In genomic region chr7:45166950-45167401, GRCm38 (mm10) we compare ENCODE assay signal across 20 mouse cellular contexts. TPM values are rescaled to one million over a fixed set of nuclear protein-coding genes. Genes with fewer than 3 reads are reported as not detected.
A peak's percentile ranks its signal among the peaks of the same experiment; 100 is the strongest.
DNase-seq lines count a peak whose midpoint lies in the region; ATAC-seq and TF ChIP-seq lines count a peak whose summit lies in the region.
"Had no signal": no experiment of that assay in that cellular context is flagged by ENCODE, and none has a peak within 500 bp of the region (broad histone marks: within the 10 kb centered on the region; RNA-seq: fewer than 3 reads in every experiment).

No protein-coding gene starts in this region.

- 0 out of 2 replicates have a peak, but pooled peaks cover 2% of the 10 kb centered on the region for H3K36me3 ChIP-seq in forebrain, embryonic 10.5 days (replicated peaks)
- H3K36me3 ChIP-seq in midbrain, embryonic 13.5 days: no peaks in the 10 kb centered on the region
- H3K36me3 ChIP-seq in intestine, embryonic 16.5 days (ENCODE audit: control insufficient read depth, insufficient read depth, low read length): no peaks in the 10 kb centered on the region
- H3K36me3 ChIP-seq: limb, embryonic 15.5 days; neural tube, embryonic 12.5 days had no signal

- H3K27me3 ChIP-seq in cerebellum, adult 2 months (ENCODE audit: control insufficient read depth, insufficient read depth, low read length): no peaks in the 10 kb centered on the region
- H3K27me3 ChIP-seq in forebrain, embryonic 10.5 days (ENCODE audit: poor library complexity, severe bottlenecking): peaks cover 99% of the 10 kb centered on the region
- H3K27me3 ChIP-seq in midbrain, embryonic 13.5 days: peaks cover 90% of the 10 kb centered on the region
- H3K27me3 ChIP-seq in intestine, embryonic 16.5 days (replicated peaks; ENCODE audit: control insufficient read depth, insufficient read depth, low read length): peaks cover 68% of the 10 kb centered on the region

- TF ChIP-seq POLR2A in cerebellum, adult 2 months (IDR thresholded peaks at IDR 0.05; ENCODE audit: borderline replicate concordance, insufficient read depth, low read length): peak; percentile 30; the same call in 1 of the 2 replicates

- no peak overlapping the region for H3K9ac ChIP-seq in midbrain, embryonic 13.5 days (replicated peaks)
- H3K9ac ChIP-seq in intestine, embryonic 16.5 days (ENCODE audit: low read depth, low read length): no peak overlapping the region
- H3K9ac ChIP-seq: limb, embryonic 15.5 days; neural tube, embryonic 12.5 days had no signal

- no peak for TF ChIP-seq CTCF in left cerebral cortex, adult 2 months (IDR thresholded peaks at IDR 0.05)
- TF ChIP-seq CTCF in cerebellum, adult 2 months (IDR thresholded peaks at IDR 0.05; ENCODE audit: borderline replicate concordance, insufficient read depth, low read depth, low read length): no peak

- WGBS in cerebellum, adult 2 months: 8% methylated on average over 10 of the region's 10 CpGs
- WGBS in forebrain, embryonic 10.5 days: 20% methylated on average over 10 of the region's 10 CpGs
- WGBS in midbrain, embryonic 13.5 days: 20% methylated on average over 10 of the region's 10 CpGs
- 21% methylated on average over 8 of the region's 10 CpGs for whole genome bisulfite sequencing in intestine, embryonic 16.5 days

- H3K4me3 ChIP-seq in left cerebral cortex, adult 2 months: peak overlapping the region; percentile 69
- peak overlapping the region; percentile 79 for H3K4me3 ChIP-seq in cerebellum, adult 2 months (replicated peaks; ENCODE audit: insufficient read depth, low read depth, low read length)
- peak overlapping the region; percentile 5; the same call in 1 of the 2 replicates for H3K4me3 ChIP-seq in forebrain, embryonic 10.5 days
- no peak overlapping the region for H3K4me3 ChIP-seq in midbrain, embryonic 13.5 days (replicated peaks)
- no peak overlapping the region for H3K4me3 ChIP-seq in intestine, embryonic 16.5 days (ENCODE audit: low read length)
- H3K4me3 ChIP-seq: limb, embryonic 15.5 days; neural tube, embryonic 12.5 days had no signal

- ATAC-seq in midbrain, embryonic 13.5 days: no peak
- ATAC-seq in intestine, embryonic 16.5 days: no peak

- peaks cover 26% of the 10 kb centered on the region for H3K4me1 ChIP-seq in cerebellum, adult 2 months (ENCODE audit: control insufficient read depth, insufficient read depth, low read length)
- H3K4me1 ChIP-seq in forebrain, embryonic 10.5 days: peaks cover 34% of the 10 kb centered on the region
- H3K4me1 ChIP-seq in midbrain, embryonic 13.5 days (replicated peaks): peaks cover 34% of the 10 kb centered on the region
- peaks cover 7% of the 10 kb centered on the region for H3K4me1 ChIP-seq in intestine, embryonic 16.5 days (ENCODE audit: control insufficient read depth, insufficient read depth, low read length)

- peak overlapping the region; percentile 96 for H3K27ac ChIP-seq in left cerebral cortex, adult 2 months
- H3K27ac ChIP-seq in cerebellum, adult 2 months (ENCODE audit: insufficient read depth, low read length): peak overlapping the region; percentile 93
- no peak overlapping the region for H3K27ac ChIP-seq in forebrain, embryonic 10.5 days
- H3K27ac ChIP-seq in midbrain, embryonic 13.5 days: no peak overlapping the region
- H3K27ac ChIP-seq in intestine, embryonic 16.5 days (ENCODE audit: low read length): no peak overlapping the region
- H3K27ac ChIP-seq: kidney, postnatal 0 days; limb, embryonic 15.5 days; neural tube, embryonic 12.5 days had no signal

- H3K9me3 ChIP-seq in forebrain, embryonic 10.5 days: peaks cover 29% of the 10 kb centered on the region
- H3K9me3 ChIP-seq in midbrain, embryonic 13.5 days: peaks cover 6% of the 10 kb centered on the region; the same call in 1 of the 2 replicates
- H3K9me3 ChIP-seq in intestine, embryonic 16.5 days (ENCODE audit: control insufficient read depth, low read length): peaks cover 19% of the 10 kb centered on the region

- intact Hi-C loops in left cerebral cortex, adult 2 months (cut with DNase I): loop anchor here (1.0 kb wide), 1 partner anchor 84 kb away; no protein-coding TSS in a partner anchor
- intact Hi-C loops in left cerebral cortex, postnatal 4 days (cut with DNase I): no loop called here

- DNase-seq in left cerebral cortex, adult 2 months (ENCODE audit: extremely low spot score in 1 of 2, low spot score in 2 of 2): peak in 1 of 2 experiments; percentile 58
- DNase-seq in left cerebral cortex, postnatal 4 days: no peak
- peak; percentile 76 to 80 for DNase-seq in cerebellum, adult 2 months
- no peak for DNase-seq in forebrain, embryonic 10.5 days (ENCODE audit: extremely low spot score, low spot score)
- DNase-seq in layer of hippocampus, postnatal 25 days (ENCODE audit: extremely low spot score in 1 of 2, low spot score in 1 of 2): peak; percentile 36 to 45
- DNase-seq: adrenal gland, postnatal 36 days; heart, adult 11 months; lung, adult 2 months had no signal

- H3K4me2 ChIP-seq in midbrain, embryonic 13.5 days (replicated peaks): no peak overlapping the region
- no peak overlapping the region for H3K4me2 ChIP-seq in intestine, embryonic 16.5 days (ENCODE audit: low read depth, low read length)
- H3K4me2 ChIP-seq: limb, embryonic 15.5 days had no signal

RNA-seq across cellular contexts. Expression of gene Slc17a7, which starts 3.2 kb away (rescaled TPM):
- 1,000 to 10,000 TPM; 1,255 to 1,327 TPM for total RNA-seq in left cerebral cortex, adult 2 months (2021)
- 100 to 1,000 TPM; 267 to 292 TPM for total RNA-seq in left cerebral cortex, postnatal 4 days (2021)
- polyA plus RNA-seq in cerebellum, adult 2 months (2012; rRNA removed): 397 and 476 TPM in 2 replicates
- polyA plus RNA-seq in forebrain, embryonic 10.5 days (2016; fragmentation: Nextera tagmentation; extraction: Ambion mirVana): 0.95 and 1.2 TPM in 2 replicates
- 1,000 to 10,000 TPM; 1,494 to 1,551 TPM for total RNA-seq in layer of hippocampus, postnatal 25 days (2021)
- 0.34 and 1.8 TPM in 2 replicates for polyA plus RNA-seq in midbrain, embryonic 13.5 days (2015; fragmentation: Nextera tagmentation; extraction: Ambion mirVana)
- 0.13 TPM in 1 of 2 replicates, not detected in the other for polyA plus RNA-seq in intestine, embryonic 16.5 days (2015; fragmentation: Nextera tagmentation; extraction: Ambion mirVana)
- total RNA-seq: common myeloid progenitor, adult 5-6 weeks; megakaryocyte, adult 5-6 weeks had no signal

RNA-seq across cellular contexts. Expression of gene Gfy, which starts 12.4 kb away (rescaled TPM):
- under 1 TPM in 1 of 2 experiments, not detected in 1; 0.29 TPM for total RNA-seq in left cerebral cortex, adult 2 months (2021)
- under 1 TPM in 1 of 2 experiments, not detected in 1; 0.38 TPM for total RNA-seq in left cerebral cortex, postnatal 4 days (2021)
- polyA plus RNA-seq in cerebellum, adult 2 months (2012; rRNA removed): 0.54 and 0.57 TPM in 2 replicates
- polyA plus RNA-seq in forebrain, embryonic 10.5 days (2016; fragmentation: Nextera tagmentation; extraction: Ambion mirVana): 0.15 TPM in 1 of 2 replicates, not detected in the other
- total RNA-seq in layer of hippocampus, postnatal 25 days (2021): under 1 TPM in 1 of 2 experiments, not detected in 1; 0.26 TPM
- not detected in 2 replicates for polyA plus RNA-seq in midbrain, embryonic 13.5 days (2015; fragmentation: Nextera tagmentation; extraction: Ambion mirVana)
- polyA plus RNA-seq in intestine, embryonic 16.5 days (2015; fragmentation: Nextera tagmentation; extraction: Ambion mirVana): not detected in 2 replicates
- total RNA-seq: adrenal gland, postnatal 36 days; common myeloid progenitor, adult 5-6 weeks; megakaryocyte, adult 5-6 weeks; MEL; midbrain, postnatal 0 days had no signal
- polyA plus RNA-seq: heart, postnatal 0 days; kidney, postnatal 0 days; limb, embryonic 15.5 days; neural tube, embryonic 12.5 days had no signal

RNA-seq across cellular contexts. Expression of gene Aldh16a1, which starts 12.6 kb away (rescaled TPM):
- total RNA-seq in left cerebral cortex, adult 2 months (2021): 10 to 100 TPM; 15.9 to 23.1 TPM
- total RNA-seq in left cerebral cortex, postnatal 4 days (2021): 10 to 100 TPM; 16.7 to 16.9 TPM
- polyA plus RNA-seq in cerebellum, adult 2 months (2012; rRNA removed): 17.2 and 18.0 TPM in 2 replicates
- polyA plus RNA-seq in forebrain, embryonic 10.5 days (2016; fragmentation: Nextera tagmentation; extraction: Ambion mirVana): 53.0 and 55.1 TPM in 2 replicates
- 10 to 100 TPM; 10.9 to 13.6 TPM for total RNA-seq in layer of hippocampus, postnatal 25 days (2021)
- polyA plus RNA-seq in midbrain, embryonic 13.5 days (2015; fragmentation: Nextera tagmentation; extraction: Ambion mirVana): 24.7 and 27.2 TPM in 2 replicates
- 106 and 110 TPM in 2 replicates for polyA plus RNA-seq in intestine, embryonic 16.5 days (2015; fragmentation: Nextera tagmentation; extraction: Ambion mirVana)

RNA-seq across cellular contexts. Expression of gene Pih1d1, which starts 12.9 kb away (rescaled TPM):
- total RNA-seq in left cerebral cortex, adult 2 months (2021): 10 to 100 TPM; 47.6 to 48.4 TPM
- total RNA-seq in left cerebral cortex, postnatal 4 days (2021): 100 to 1,000 TPM; 100 to 101 TPM
- polyA plus RNA-seq in cerebellum, adult 2 months (2012; rRNA removed): 52.3 and 53.1 TPM in 2 replicates
- 98.5 and 99.6 TPM in 2 replicates for polyA plus RNA-seq in forebrain, embryonic 10.5 days (2016; fragmentation: Nextera tagmentation; extraction: Ambion mirVana)
- total RNA-seq in layer of hippocampus, postnatal 25 days (2021): 10 to 100 TPM; 43.2 to 47.0 TPM
- polyA plus RNA-seq in midbrain, embryonic 13.5 days (2015; fragmentation: Nextera tagmentation; extraction: Ambion mirVana): 93.0 and 96.0 TPM in 2 replicates
- 90.9 and 96.5 TPM in 2 replicates for polyA plus RNA-seq in intestine, embryonic 16.5 days (2015; fragmentation: Nextera tagmentation; extraction: Ambion mirVana)

RNA-seq across cellular contexts. Expression of gene Pth2, which starts 13.8 kb away (rescaled TPM):
- total RNA-seq in left cerebral cortex, adult 2 months (2021): not detected
- total RNA-seq in left cerebral cortex, postnatal 4 days (2021): not detected
- not detected in 2 replicates for polyA plus RNA-seq in cerebellum, adult 2 months (2012; rRNA removed)
- polyA plus RNA-seq in forebrain, embryonic 10.5 days (2016; fragmentation: Nextera tagmentation; extraction: Ambion mirVana): 0.33 TPM in 1 of 2 replicates, not detected in the other
- not detected for total RNA-seq in layer of hippocampus, postnatal 25 days (2021)
- polyA plus RNA-seq in midbrain, embryonic 13.5 days (2015; fragmentation: Nextera tagmentation; extraction: Ambion mirVana): 1.8 and 2.1 TPM in 2 replicates
- polyA plus RNA-seq in intestine, embryonic 16.5 days (2015; fragmentation: Nextera tagmentation; extraction: Ambion mirVana): not detected in 2 replicates
- total RNA-seq: adrenal gland, postnatal 36 days; common myeloid progenitor, adult 5-6 weeks; layer of hippocampus, postnatal 14 days; megakaryocyte, adult 5-6 weeks; MEL; midbrain, postnatal 0 days had no signal
- polyA plus RNA-seq: embryonic facial prominence, embryonic 14.5 days; heart, postnatal 0 days; kidney, postnatal 0 days; limb, embryonic 15.5 days; lung, adult 2 months; neural tube, embryonic 12.5 days had no signal

Comparison
In these comparisons a context has a peak if more than half of its experiments do, and no peak if none do; other contexts are left out.
1. DNase-seq: peak in cerebellum, adult 2 months (2 of 2) and layer of hippocampus, postnatal 25 days (2 of 2); none in left cerebral cortex, postnatal 4 days (single experiment) and forebrain, embryonic 10.5 days (single experiment).
2. H3K27ac ChIP-seq: peak in left cerebral cortex, adult 2 months (single experiment) and cerebellum, adult 2 months (single experiment); none in forebrain, embryonic 10.5 days (single experiment), midbrain, embryonic 13.5 days (single experiment) and intestine, embryonic 16.5 days (single experiment).
3. H3K4me3 ChIP-seq: peak in left cerebral cortex, adult 2 months (single experiment), cerebellum, adult 2 months (single experiment) and forebrain, embryonic 10.5 days (single experiment); none in midbrain, embryonic 13.5 days (single experiment) and intestine, embryonic 16.5 days (single experiment).
4. RNA of gene Slc17a7, which starts 3.2 kb away (polyA plus RNA-seq): 397 to 476 TPM in cerebellum, adult 2 months; 0.34 to 1.8 TPM in midbrain, embryonic 13.5 days, 0.95 to 1.2 TPM in forebrain, embryonic 10.5 days and 0.13 TPM in intestine, embryonic 16.5 days; every median in the first group is over 100 times any median in the second.